Mouse (Mus musculus) kidney, adult 2 months (tissue): ENCODE measurements at regions not wholly inside any gene's neighbourhood (a gene's known extent, or its start where the extent isn't known, plus 50 kb on each side); places are given as distances from the start of the nearest gene placed in this dataset.
"Not testable (repeated sequence)": the region's sequence is repeated elsewhere in the genome, so short reads cannot be mapped to it uniquely, and the experiment has no call there.

Source experiments
- DNase-seq: peaks from one replicate; pipeline ENCODE4 v3.0.0; 2021
- H3K27ac ChIP-seq: fragments of 200-500 bp; 2 replicates; pipeline ENCODE4 v1.5.1; 2012; ENCODE audit warnings: low read depth, low read length, control low read depth, inconsistent platforms; ENCODE audit not compliant: insufficient read depth
- H3K27me3 ChIP-seq: fragments of 200-500 bp; replicated peaks from 2 replicates; pipeline ENCODE4 v1.6.1; 2012; ENCODE audit warnings: mild to moderate bottlenecking, moderate library complexity, low read length, inconsistent platforms; ENCODE audit not compliant: control insufficient read depth, insufficient read depth
- H3K36me3 ChIP-seq: fragments of 200-500 bp; 2 replicates; pipeline ENCODE4 v1.6.1; 2012; ENCODE audit warnings: mild to moderate bottlenecking, moderate library complexity, low read length, inconsistent platforms; ENCODE audit not compliant: control insufficient read depth, insufficient read depth
- H3K4me1 ChIP-seq: fragments of 200-500 bp; 2 replicates; pipeline ENCODE4 v1.6.1; 2011; ENCODE audit warnings: low read length; ENCODE audit not compliant: control insufficient read depth, insufficient read depth
- H3K4me3 ChIP-seq: fragments of 200-500 bp; 2 replicates; pipeline ENCODE4 v1.5.1; 2011; ENCODE audit warnings: mild to moderate bottlenecking, low read depth, low read length, control low read depth; ENCODE audit not compliant: insufficient read depth
- CTCF ChIP-seq: fragments of 200-500 bp; conservative IDR thresholded peaks from 2 replicates; pipeline ENCODE4 v1.5.1; 2011; ENCODE audit warnings: low read depth, mild to moderate bottlenecking, control low read depth, low read length, moderate library complexity, mixed read lengths; ENCODE audit not compliant: insufficient read depth, insufficient read length
- POLR2A ChIP-seq: fragments of 200-500 bp; IDR thresholded peaks from one replicate; pipeline ENCODE4 v1.6.1; 2011; ENCODE audit warnings: low read depth, low read length, control low read depth
- WGBS: fragments of 180-500 bp; shearing (Covaris S2); methylation state at CpG from one replicate; pipeline ENCODE4 v1.1.7; 2018; 5-methylcytosine and 5-hydroxymethylcytosine counted together

DNA sequence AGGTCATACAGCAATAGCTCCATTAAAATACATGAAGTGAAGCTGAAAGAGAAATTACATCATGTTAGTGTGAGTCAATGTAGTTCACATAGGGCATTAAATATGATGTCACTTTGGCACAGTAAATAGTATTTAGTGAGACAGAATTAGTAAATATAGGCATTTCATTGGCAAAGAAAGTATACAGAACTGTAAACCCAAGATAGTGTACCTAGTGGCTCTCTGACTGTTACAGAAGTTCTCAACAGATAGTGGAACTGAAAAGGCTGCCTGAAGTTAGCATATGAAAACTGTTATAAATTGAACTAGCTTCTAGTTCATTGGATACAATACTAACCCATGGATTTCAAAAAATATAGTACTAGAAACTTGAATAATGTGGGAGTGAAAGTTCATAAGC lies 1642.1 kb upstream of the Cdh6 start:
- no peaks in the 10 kb centered on the region for H3K36me3 ChIP-seq
- no peaks in the 10 kb centered on the region for H3K4me1 ChIP-seq
- no peak for TF ChIP-seq POLR2A
- TF ChIP-seq CTCF = no peak
- H3K27ac ChIP-seq = no peak overlapping the region
- H3K4me3 ChIP-seq = no peak overlapping the region
- DNase-seq = no peak
- no peaks in the 10 kb centered on the region for H3K27me3 ChIP-seq

DNA sequence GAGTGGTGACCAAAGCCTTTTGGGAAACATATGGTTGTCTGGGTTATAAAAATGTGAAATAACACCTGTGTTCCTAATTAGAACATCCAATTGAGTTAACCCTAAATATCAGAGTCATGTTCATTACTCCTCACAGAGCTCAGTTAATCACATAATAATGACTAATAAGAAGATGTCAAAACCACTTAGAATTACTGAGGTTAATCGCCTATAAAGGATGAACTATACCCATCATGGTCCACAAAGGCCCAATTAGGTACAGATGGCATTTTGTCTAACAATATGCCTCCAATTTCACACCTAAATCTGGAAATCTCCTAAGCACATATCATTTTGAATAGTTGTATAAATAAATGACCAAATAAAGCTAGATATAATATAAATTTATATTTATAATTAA lies 1633.4 kb upstream of the Cdh6 start:
- Histone ChIP-seq H3K27me3 (no peaks in the 10 kb centered on the region), H3K36me3 (no peaks in the 10 kb centered on the region), H3K27ac (no peak overlapping the region), H3K4me3 (no peak overlapping the region), H3K4me1 (no peaks in the 10 kb centered on the region)
- 57% methylated on average over 1 of the region's 1 CpGs for WGBS
- TF ChIP-seq POLR2A = no peak
- TF ChIP-seq CTCF = no peak
- no peak for DNase-seq

DNA sequence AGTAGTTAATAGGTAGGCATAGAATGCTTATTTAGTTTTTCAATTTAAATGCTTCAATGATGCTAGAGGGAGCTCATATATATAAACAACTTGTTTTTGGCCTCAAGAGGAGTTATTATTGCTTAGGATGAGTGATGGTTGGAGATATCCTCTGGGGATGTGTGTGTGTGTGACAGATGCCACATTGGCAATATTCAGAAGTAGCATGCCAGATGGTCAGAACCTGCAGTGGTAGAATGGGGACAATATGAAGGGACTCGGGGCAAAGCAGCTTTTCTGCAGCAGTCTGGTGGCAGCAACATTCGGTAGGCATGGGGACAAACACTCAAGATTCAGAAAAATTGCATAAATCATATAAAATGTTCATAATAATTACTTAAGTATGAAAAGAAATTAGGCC lies 1621.7 kb upstream of the Cdh6 start:
- no peak for TF ChIP-seq POLR2A
- Histone ChIP-seq H3K36me3 (no peaks in the 10 kb centered on the region), H3K27me3 (no peaks in the 10 kb centered on the region), H3K4me3 (no peak overlapping the region), H3K4me1 (no peaks in the 10 kb centered on the region), H3K27ac (no peak overlapping the region)
- no peak for DNase-seq
- WGBS = 55% methylated on average over 2 of the region's 2 CpGs

DNA sequence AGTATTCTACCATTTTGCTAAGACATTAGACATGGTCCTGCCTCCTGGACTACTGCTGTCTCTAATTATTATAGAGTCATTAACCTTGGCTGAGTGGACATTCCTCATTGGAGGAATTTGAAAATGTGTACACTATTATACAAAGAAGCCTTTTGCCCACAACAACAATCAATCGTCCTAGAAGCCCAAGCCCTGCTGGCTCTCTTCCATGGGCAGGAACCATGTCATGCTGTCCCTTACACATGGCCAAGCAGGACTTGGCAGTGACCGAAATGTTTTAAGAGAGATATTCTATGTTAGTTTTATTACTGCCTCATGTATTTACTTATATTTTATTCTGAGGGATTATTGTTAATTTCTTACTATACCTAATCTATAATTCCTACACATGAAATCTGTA lies 1607.3 kb upstream of the Cdh6 start:
- Histone ChIP-seq H3K36me3 (no peaks in the 10 kb centered on the region), H3K27ac (no peak overlapping the region), H3K4me3 (no peak overlapping the region), H3K27me3 (no peaks in the 10 kb centered on the region), H3K4me1 (no peaks in the 10 kb centered on the region)
- WGBS = 72% methylated on average over 2 of the region's 2 CpGs
- TF ChIP-seq CTCF (no peak), POLR2A (no peak)
- no peak for DNase-seq

DNA sequence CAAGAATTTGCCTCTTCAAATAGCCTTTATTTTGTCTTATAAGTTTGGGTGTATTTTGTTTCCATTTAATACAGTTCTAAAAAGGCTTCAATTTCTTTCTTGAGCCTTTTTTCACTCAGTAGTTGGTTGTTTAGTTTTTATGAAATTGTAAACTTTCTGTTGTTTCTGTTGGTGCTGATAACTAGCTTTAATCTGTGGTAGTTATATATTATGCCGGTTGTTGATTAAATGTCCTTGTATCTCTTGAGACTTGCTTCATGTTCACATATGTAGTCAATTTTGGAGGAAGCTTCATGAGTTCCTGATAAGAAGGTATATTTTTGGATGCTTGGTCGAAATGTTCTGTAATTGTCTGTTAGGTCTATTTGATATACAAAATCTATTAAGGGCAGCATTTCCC lies 1568.3 kb upstream of the Cdh6 start:
- Histone ChIP-seq H3K27me3 (no peaks in the 10 kb centered on the region), H3K4me1 (no peaks in the 10 kb centered on the region), H3K36me3 (no peaks in the 10 kb centered on the region), H3K4me3 (no peak overlapping the region), H3K27ac (no peak overlapping the region)
- no peak for DNase-seq
- WGBS = 78% methylated on average over 2 of the region's 2 CpGs
- TF ChIP-seq POLR2A (no peak), CTCF (no peak)

DNA sequence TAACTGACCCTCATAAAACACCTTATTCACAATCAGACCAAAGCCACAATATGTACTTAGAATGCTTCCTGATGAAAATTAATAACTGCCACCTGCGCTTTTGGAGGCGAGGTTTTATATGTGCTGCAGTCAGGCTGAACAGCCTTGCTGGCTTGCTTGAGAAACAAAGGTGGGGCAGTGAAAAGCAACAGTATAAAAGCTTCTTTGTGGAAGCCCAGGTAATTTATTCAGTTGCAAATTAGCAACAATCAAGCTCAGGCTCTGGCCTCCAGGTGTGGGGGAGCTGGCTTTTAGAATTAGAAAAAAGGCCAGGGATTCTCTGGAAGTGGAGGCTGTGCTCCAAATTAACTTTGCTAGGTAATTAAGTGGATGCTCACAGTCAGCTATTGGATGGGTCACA lies 1524.5 kb upstream of the Cdh6 start:
- H3K4me1 ChIP-seq, DNase-seq, H3K27ac ChIP-seq, H3K27me3 ChIP-seq, H3K36me3 ChIP-seq, H3K4me3 ChIP-seq: not testable (repeated sequence)
- 86% methylated on average over 2 of the region's 2 CpGs for WGBS

DNA sequence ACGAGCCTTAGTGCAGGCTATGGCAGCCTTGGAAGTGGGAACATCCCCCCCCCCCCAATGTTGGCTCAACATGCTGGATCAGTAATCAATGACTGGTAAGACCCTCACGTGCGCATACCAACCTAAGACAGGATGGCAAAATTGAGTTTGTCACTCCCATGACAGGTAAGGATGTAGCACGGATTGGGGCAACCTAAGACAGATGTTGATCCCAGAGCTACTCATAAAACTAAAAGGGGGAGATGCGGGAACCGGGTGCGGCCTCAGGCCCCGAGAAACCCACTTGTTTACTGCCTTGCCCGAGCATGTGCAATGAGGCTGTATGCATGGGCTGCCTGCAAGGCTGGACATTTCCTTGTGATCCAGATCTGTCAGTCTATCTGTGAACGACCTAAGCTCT lies 1523.0 kb upstream of the Cdh6 start:
- Histone ChIP-seq H3K4me3 (no peak overlapping the region), H3K4me1 (no peaks in the 10 kb centered on the region), H3K27ac (no peak overlapping the region), H3K36me3 (no peaks in the 10 kb centered on the region), H3K27me3 (no peaks in the 10 kb centered on the region)
- WGBS = 89% methylated on average over 10 of the region's 10 CpGs
- DNase-seq = no peak
- TF ChIP-seq CTCF = no peak
- TF ChIP-seq POLR2A = no peak

DNA sequence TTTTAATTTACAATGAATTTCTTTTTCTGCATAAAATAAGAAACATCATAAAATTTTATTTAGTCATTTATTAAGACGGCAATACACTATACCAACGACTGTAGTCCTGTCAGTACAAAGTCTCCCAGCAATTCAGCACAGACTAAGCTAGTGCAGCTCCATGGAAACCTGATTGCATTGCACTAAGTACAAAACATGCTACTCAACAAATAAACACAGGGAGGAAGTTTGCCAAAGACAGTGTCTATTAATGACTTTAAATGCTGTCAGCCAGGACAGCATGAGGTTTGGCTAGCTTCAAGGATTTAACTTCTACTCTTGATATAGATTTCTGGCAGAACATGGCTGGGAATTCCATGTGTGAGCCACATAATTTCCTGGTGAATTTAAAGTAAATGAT lies 1515.7 kb upstream of the Cdh6 start:
- no peak overlapping the region for H3K4me3 ChIP-seq
- 0 out of 2 replicates have a peak, but pooled peaks cover 1% of the 10 kb centered on the region for H3K27me3 ChIP-seq
- no peaks in the 10 kb centered on the region for H3K4me1 ChIP-seq
- DNase-seq = no peak
- H3K27ac ChIP-seq = no peak overlapping the region
- TF ChIP-seq POLR2A (no peak), CTCF (no peak)
- no peaks in the 10 kb centered on the region for H3K36me3 ChIP-seq
- WGBS = 59% methylated on average over 2 of the region's 2 CpGs
